ENCODE assay signal across 26 mouse cellular contexts in the genomic region with DNA sequence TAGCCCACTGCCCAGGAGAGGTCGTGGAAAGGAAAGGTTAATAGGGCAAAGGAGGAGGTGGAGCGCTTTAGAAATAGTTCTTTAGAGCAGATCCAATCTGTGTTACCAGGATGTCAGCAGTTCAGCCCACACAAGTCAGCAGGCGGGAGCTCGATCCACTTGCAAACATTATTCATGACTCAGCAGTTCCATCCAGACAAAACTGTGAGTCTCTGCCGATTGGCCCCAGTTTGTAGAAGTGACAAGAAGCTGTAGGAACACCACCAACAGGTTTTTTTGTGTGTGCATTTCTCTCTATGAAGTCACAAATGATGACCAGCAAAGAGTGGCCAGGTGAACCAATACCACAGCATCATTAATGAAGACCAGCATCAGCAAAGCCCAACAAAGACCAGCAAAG. TPM values are rescaled to one million over a fixed set of nuclear protein-coding genes. Genes with fewer than 3 reads are reported as not detected.
DNase-seq lines count a peak whose midpoint lies in the region; ATAC-seq and TF ChIP-seq lines count a peak whose summit lies in the region.
"Had no signal": no experiment of that assay in that cellular context is flagged by ENCODE, and none has a peak within 500 bp of the region (broad histone marks: within the 10 kb centered on the region; RNA-seq: fewer than 3 reads in every experiment).

No protein-coding gene starts in this region.

- H3K36me3 ChIP-seq in testis, adult 2 months (ENCODE audit: control insufficient read depth, insufficient read depth, low read length) = no peaks in the 10 kb centered on the region
- no peaks in the 10 kb centered on the region for H3K36me3 ChIP-seq in midbrain, embryonic 13.5 days
- H3K36me3 ChIP-seq: embryonic facial prominence, embryonic 13.5 days; embryonic facial prominence, embryonic 15.5 days; forebrain, embryonic 10.5 days; forebrain, embryonic 12.5 days; G1E had no signal

- no peaks in the 10 kb centered on the region for H3K27me3 ChIP-seq in testis, adult 2 months (ENCODE audit: control insufficient read depth, insufficient read depth, low read length)
- H3K27me3 ChIP-seq in midbrain, embryonic 13.5 days = no peaks in the 10 kb centered on the region
- H3K27me3 ChIP-seq: embryonic facial prominence, embryonic 13.5 days; embryonic facial prominence, embryonic 15.5 days; forebrain, embryonic 12.5 days had no signal

- peak overlapping the region; percentile 76 for H3K4me3 ChIP-seq in testis, adult 2 months (ENCODE audit: control insufficient read depth, low read depth, low read length)
- no peak overlapping the region for H3K4me3 ChIP-seq in midbrain, embryonic 13.5 days (replicated peaks)
- H3K4me3 ChIP-seq: embryonic facial prominence, embryonic 13.5 days; embryonic facial prominence, embryonic 15.5 days; erythroblast, embryonic 14.5 days; forebrain, embryonic 10.5 days; forebrain, embryonic 12.5 days had no signal

- DNase-seq in testis, postnatal 14 days (ENCODE audit: low spot score) = no peak
- DNase-seq in ES-CJ7 (ENCODE audit: low read depth, low spot score) = peak; percentile 17
- peak; percentile 38 for DNase-seq in R1 (ENCODE audit: low read depth, low spot score)
- peak; percentile 27 for DNase-seq in brain, adult 2 months (ENCODE audit: low read depth, low spot score)
- no peak for DNase-seq in cerebellum, postnatal 14 days
- DNase-seq in urinary bladder, postnatal 10 days (ENCODE audit: low spot score) = no peak
- DNase-seq: adrenal gland, adult 8-10 months; adrenal gland, postnatal 14 days; cerebellum, adult 11-12 months; cerebellum, adult 2 months; cerebellum, adult 9-10 months; cerebellum, postnatal 10 days; cerebellum, postnatal 36 days; embryo, embryonic 11 days had no signal

- ATAC-seq in midbrain, embryonic 13.5 days = no peak
- ATAC-seq: activated CD4-positive, CD25-positive, alpha-beta regulatory T cell, adult 4 months; forebrain, embryonic 14.5 days; forebrain, embryonic 16.5 days; Patski had no signal

- TF ChIP-seq CTCF in testis, adult 2 months (IDR thresholded peaks at IDR 0.05; ENCODE audit: control insufficient read depth, insufficient read depth, insufficient replicate concordance, low read depth, low read length) = no peak

- H3K9me3 ChIP-seq in midbrain, embryonic 13.5 days = no peaks in the 10 kb centered on the region
- H3K9me3 ChIP-seq: embryonic facial prominence, embryonic 13.5 days; embryonic facial prominence, embryonic 15.5 days; forebrain, embryonic 10.5 days; forebrain, embryonic 12.5 days; G1E had no signal

- H3K27ac ChIP-seq in testis, adult 2 months (ENCODE audit: control insufficient read depth, insufficient read depth, low read depth, low read length) = no peak overlapping the region
- no peak overlapping the region for H3K27ac ChIP-seq in midbrain, embryonic 13.5 days
- H3K27ac ChIP-seq: embryonic facial prominence, embryonic 13.5 days; embryonic facial prominence, embryonic 15.5 days; forebrain, embryonic 10.5 days; forebrain, embryonic 12.5 days had no signal

- 78% methylated on average over 5 of the region's 5 CpGs for WGBS in midbrain, embryonic 13.5 days

- H3K4me1 ChIP-seq in testis, adult 2 months (ENCODE audit: control insufficient read depth, insufficient read depth, low read length) = no peaks in the 10 kb centered on the region
- no peaks in the 10 kb centered on the region for H3K4me1 ChIP-seq in midbrain, embryonic 13.5 days (replicated peaks)
- H3K4me1 ChIP-seq: embryonic facial prominence, embryonic 13.5 days; embryonic facial prominence, embryonic 15.5 days; forebrain, embryonic 10.5 days; forebrain, embryonic 12.5 days had no signal

- H3K4me2 ChIP-seq in midbrain, embryonic 13.5 days (replicated peaks) = no peak overlapping the region
- H3K4me2 ChIP-seq: embryonic facial prominence, embryonic 13.5 days; embryonic facial prominence, embryonic 15.5 days; forebrain, embryonic 12.5 days had no signal

- no peak for TF ChIP-seq POLR2A in testis, adult 2 months (IDR thresholded peaks at IDR 0.05; ENCODE audit: control insufficient read depth, low read depth, low read length)

- H3K9ac ChIP-seq in midbrain, embryonic 13.5 days (replicated peaks) = no peak overlapping the region
- H3K9ac ChIP-seq: embryonic facial prominence, embryonic 13.5 days; embryonic facial prominence, embryonic 15.5 days; forebrain, embryonic 12.5 days had no signal

RNA-seq across cellular contexts. Expression of a gene that starts 28.1 kb away (rescaled TPM):
- polyA plus RNA-seq in testis, adult 2 months (2012; rRNA removed) = 3.0 and 3.7 TPM in 2 replicates
- 6.8 and 7.4 TPM in 2 replicates for polyA plus RNA-seq in midbrain, embryonic 13.5 days (2015; fragmentation: Nextera tagmentation; extraction: Ambion mirVana)
- polyA plus RNA-seq: activated CD4-positive, CD25-positive, alpha-beta regulatory T cell, adult 4 months; erythroblast, embryonic 14.5 days; G1E had no signal

RNA-seq across cellular contexts. Expression of a gene that starts 56.9 kb away (rescaled TPM):
- 13.3 and 13.7 TPM in 2 replicates for polyA plus RNA-seq in testis, adult 2 months (2012; rRNA removed)
- 50.6 and 53.7 TPM in 2 replicates for polyA plus RNA-seq in midbrain, embryonic 13.5 days (2015; fragmentation: Nextera tagmentation; extraction: Ambion mirVana)

Comparison
In these comparisons a context has a peak if more than half of its experiments do, and no peak if none do; other contexts are left out.
1. DNase-seq: peak in ES-CJ7 (single experiment), R1 (single experiment) and brain, adult 2 months (single experiment); none in testis, postnatal 14 days (single experiment), cerebellum, postnatal 14 days (0 of 2) and urinary bladder, postnatal 10 days (single experiment).